Mouse (Mus musculus): ENCODE data around the gene 1700024P04Rik. TPM values are rescaled to one million over a fixed set of nuclear protein-coding genes. Genes with fewer than 3 reads are reported as not detected.

1700024P04Rik gene
- polyA plus RNA-seq, 1 experiment = not detected

DNA sequence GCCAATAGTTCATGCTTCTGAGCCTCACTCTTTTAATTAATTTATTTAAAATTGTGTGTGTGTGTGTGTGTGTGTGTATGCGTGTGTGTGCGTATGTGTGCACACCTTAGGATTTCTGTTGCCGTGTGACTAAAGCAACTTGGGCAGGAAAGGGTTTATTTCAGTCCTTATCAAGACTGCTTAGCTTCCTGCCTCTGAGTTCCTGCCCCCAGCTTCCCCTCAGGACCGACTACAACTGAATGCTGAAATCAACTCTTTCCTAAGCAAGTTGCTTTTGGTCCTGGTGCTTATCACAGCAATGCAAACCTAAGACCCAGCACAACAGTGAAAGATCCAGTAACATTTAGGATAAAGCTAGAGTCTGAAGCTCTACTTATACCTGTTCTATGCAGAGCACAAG, 15.8 kb downstream of the 1700024P04Rik start:
- TF ChIP-seq POLR2A (IDR thresholded peaks at IDR 0.05; ENCODE audit: borderline replicate concordance, extremely low read depth, low read depth, low read length) = no peak
- TF ChIP-seq CTCF (IDR thresholded peaks at IDR 0.05; ENCODE audit: insufficient read depth, low read length) = no peak
- 52% methylated on average over 4 of the region's 4 CpGs for WGBS
- Histone ChIP-seq H3K4me3 (replicated peaks; ENCODE audit: extremely low read depth, low read depth, low read length) (no peak overlapping the region), H3K4me1 (ENCODE audit: control insufficient read depth, insufficient read depth, low read length) (peaks cover 4% of the 10 kb centered on the region; the same call in 1 of the 2 replicates)
- no peak for DNase-seq

GRCm38 (mm10) chr13:98967942-98968341, 16.4 kb downstream of the 1700024P04Rik start:
- WGBS = 56% methylated on average over 6 of the region's 6 CpGs
- DNase-seq = no peak

DNA sequence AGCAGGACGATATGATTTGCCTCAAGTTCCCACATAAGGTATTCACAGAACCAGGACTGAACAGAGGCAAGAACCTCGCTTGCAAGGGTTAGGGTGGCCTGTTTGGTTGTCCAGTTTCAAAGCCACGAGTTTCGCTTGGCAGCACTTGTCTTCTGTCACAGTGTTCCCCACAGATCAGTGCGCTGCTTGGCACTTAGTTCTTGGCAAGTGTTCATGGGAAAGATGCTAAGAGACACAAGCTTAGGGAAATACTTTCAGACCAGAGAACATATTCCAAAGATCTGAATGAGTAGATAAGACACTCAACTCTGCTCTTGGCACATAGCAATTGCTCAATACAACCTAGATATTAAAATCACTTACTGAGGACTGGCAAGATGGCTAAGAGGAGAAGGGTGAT, 17.8 kb downstream of the 1700024P04Rik start:
- 64% methylated on average over 5 of the region's 5 CpGs for whole genome bisulfite sequencing
- no peak for DNase-seq
- peaks cover 4% of the 10 kb centered on the region; the same call in 1 of the 2 replicates for H3K4me1 ChIP-seq (ENCODE audit: control insufficient read depth, insufficient read depth, low read length)
- no peak overlapping the region for H3K4me3 ChIP-seq (replicated peaks; ENCODE audit: extremely low read depth, low read depth, low read length)
- TF ChIP-seq CTCF (IDR thresholded peaks at IDR 0.05; ENCODE audit: insufficient read depth, low read length) (no peak), POLR2A (IDR thresholded peaks at IDR 0.05; ENCODE audit: borderline replicate concordance, extremely low read depth, low read depth, low read length) (no peak)

More at GRCm38 (mm10) chr13:98967942-98968341, 16.4 kb downstream of the 1700024P04Rik start:
- H3K4me1 ChIP-seq (ENCODE audit: control insufficient read depth, insufficient read depth, low read length) = peaks cover 4% of the 10 kb centered on the region; the same call in 1 of the 2 replicates
- H3K4me3 ChIP-seq (replicated peaks; ENCODE audit: extremely low read depth, low read depth, low read length) = no peak overlapping the region
- TF ChIP-seq POLR2A (IDR thresholded peaks at IDR 0.05; ENCODE audit: borderline replicate concordance, extremely low read depth, low read depth, low read length) (no peak), CTCF (IDR thresholded peaks at IDR 0.05; ENCODE audit: insufficient read depth, low read length) (no peak)

GRCm38 (mm10) chr13:98963612-98964011, 20.8 kb downstream of the 1700024P04Rik start:
- TF ChIP-seq POLR2A (IDR thresholded peaks at IDR 0.05; ENCODE audit: borderline replicate concordance, extremely low read depth, low read depth, low read length) = no peak
- no peak for TF ChIP-seq CTCF (IDR thresholded peaks at IDR 0.05; ENCODE audit: insufficient read depth, low read length)
- DNase-seq = no peak
- Histone ChIP-seq H3K4me1 (ENCODE audit: control insufficient read depth, insufficient read depth, low read length) (peaks cover 4% of the 10 kb centered on the region; the same call in 1 of the 2 replicates), H3K4me3 (replicated peaks; ENCODE audit: extremely low read depth, low read depth, low read length) (no peak overlapping the region)
- WGBS = 95% methylated on average over 1 of the region's 1 CpGs

DNA sequence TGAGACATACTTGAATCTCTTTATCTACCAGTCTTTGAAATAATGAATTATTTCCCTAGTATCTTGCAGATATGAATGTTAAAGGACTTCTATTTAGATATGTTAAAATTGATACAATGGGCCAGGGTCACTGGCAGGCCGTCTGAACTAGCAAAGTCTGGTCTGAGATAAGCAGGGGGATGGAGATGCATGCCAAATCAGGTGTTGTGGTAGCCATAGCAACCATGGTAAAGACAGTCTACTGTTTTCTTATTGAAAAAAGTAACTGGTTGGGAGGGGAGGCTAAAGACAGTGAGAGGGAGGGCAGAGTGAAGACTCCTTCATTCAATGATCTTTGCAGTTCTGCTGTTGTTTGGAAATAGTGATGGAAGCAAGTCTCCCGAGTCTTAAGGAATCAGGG, 26.2 kb downstream of the 1700024P04Rik start:
- TF ChIP-seq CTCF (IDR thresholded peaks at IDR 0.05; ENCODE audit: insufficient read depth, low read length) (no peak), POLR2A (IDR thresholded peaks at IDR 0.05; ENCODE audit: borderline replicate concordance, extremely low read depth, low read depth, low read length) (no peak)
- 55% methylated on average over 2 of the region's 2 CpGs for WGBS
- Histone ChIP-seq H3K4me1 (ENCODE audit: control insufficient read depth, insufficient read depth, low read length) (peaks cover 4% of the 10 kb centered on the region; the same call in 1 of the 2 replicates), H3K4me3 (replicated peaks; ENCODE audit: extremely low read depth, low read depth, low read length) (no peak overlapping the region)
- no peak for DNase-seq

DNA sequence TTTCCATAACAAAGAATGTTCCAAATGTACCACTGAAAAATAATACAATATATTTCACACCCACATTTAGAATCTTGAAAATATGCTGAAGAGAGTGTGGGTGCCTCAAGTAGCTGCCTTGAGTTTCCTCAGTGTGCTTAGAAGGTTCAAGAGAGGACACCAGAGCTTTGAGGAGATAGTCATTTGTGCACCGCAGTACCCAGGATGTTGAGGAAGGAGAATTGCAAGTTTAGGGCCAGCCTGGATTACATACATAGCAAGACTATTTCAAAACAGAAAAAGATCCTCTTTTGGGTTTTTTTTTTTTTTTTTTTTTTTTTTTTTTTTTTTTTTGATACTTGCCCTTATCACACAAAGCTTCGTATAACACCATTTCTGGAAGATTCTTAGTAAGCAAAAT, 28.2 kb downstream of the 1700024P04Rik start:
- WGBS = 65% methylated on average over 2 of the region's 2 CpGs
- no peak for TF ChIP-seq CTCF (IDR thresholded peaks at IDR 0.05; ENCODE audit: insufficient read depth, low read length)
- no peak for TF ChIP-seq POLR2A (IDR thresholded peaks at IDR 0.05; ENCODE audit: borderline replicate concordance, extremely low read depth, low read depth, low read length)
- DNase-seq = no peak
- no peak overlapping the region for H3K4me3 ChIP-seq (replicated peaks; ENCODE audit: extremely low read depth, low read depth, low read length)
- H3K4me1 ChIP-seq (ENCODE audit: control insufficient read depth, insufficient read depth, low read length) = peaks cover 4% of the 10 kb centered on the region; the same call in 1 of the 2 replicates

GRCm38 (mm10) chr13:98955676-98956075, 28.7 kb downstream of the 1700024P04Rik start:
- DNase-seq = no peak
- Histone ChIP-seq H3K4me1 (ENCODE audit: control insufficient read depth, insufficient read depth, low read length) (peaks cover 4% of the 10 kb centered on the region; the same call in 1 of the 2 replicates), H3K4me3 (replicated peaks; ENCODE audit: extremely low read depth, low read depth, low read length) (no peak overlapping the region)
- WGBS = 57% methylated on average over 6 of the region's 6 CpGs
- no peak for TF ChIP-seq CTCF (IDR thresholded peaks at IDR 0.05; ENCODE audit: insufficient read depth, low read length)
- no peak for TF ChIP-seq POLR2A (IDR thresholded peaks at IDR 0.05; ENCODE audit: borderline replicate concordance, extremely low read depth, low read depth, low read length)

DNA sequence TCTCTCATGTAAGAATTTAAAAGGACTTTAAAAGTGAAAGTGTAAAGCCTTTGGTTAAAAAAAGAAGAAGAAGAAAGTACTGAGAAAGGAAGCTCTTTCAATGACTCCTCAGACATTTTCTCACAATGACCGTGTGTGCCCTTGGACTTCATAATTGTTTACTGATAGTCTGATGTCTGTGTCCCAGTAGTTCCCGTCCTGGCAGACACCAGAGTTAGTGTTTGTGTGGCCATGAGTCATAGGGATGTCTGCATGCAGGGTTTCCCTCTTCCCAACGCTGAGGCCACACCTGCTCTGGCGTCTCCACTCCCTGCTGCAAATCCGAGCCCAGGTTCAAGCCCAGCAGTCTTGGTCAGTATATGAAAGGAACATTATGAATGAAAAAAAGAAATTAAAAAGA, 29.1 kb downstream of the 1700024P04Rik start:
- TF ChIP-seq CTCF (IDR thresholded peaks at IDR 0.05; ENCODE audit: insufficient read depth, low read length) (no peak), POLR2A (IDR thresholded peaks at IDR 0.05; ENCODE audit: borderline replicate concordance, extremely low read depth, low read depth, low read length) (no peak)
- Histone ChIP-seq H3K4me3 (replicated peaks; ENCODE audit: extremely low read depth, low read depth, low read length) (no peak overlapping the region), H3K4me1 (ENCODE audit: control insufficient read depth, insufficient read depth, low read length) (peaks cover 4% of the 10 kb centered on the region; the same call in 1 of the 2 replicates)
- WGBS = 8% methylated on average over 5 of the region's 5 CpGs
- DNase-seq = no peak

DNA sequence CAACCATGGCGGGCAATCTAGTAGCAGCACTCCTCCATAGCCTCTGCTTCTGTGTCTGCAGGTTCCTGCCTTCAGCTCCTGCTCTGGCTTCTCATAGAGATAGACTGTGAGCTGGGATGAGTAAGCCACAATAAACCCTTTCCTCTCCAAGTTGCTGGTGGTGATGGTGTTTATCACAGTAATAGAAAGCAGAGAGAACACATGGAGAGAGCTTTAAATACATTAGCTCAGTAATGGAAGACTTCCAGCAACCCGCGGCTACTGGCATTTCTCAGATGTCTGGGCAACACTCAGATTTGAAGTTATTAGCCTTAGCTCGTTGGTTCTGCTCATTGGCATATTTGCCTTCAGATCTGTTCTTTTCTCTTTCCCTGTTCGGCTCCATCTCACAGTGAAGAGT, 30.5 kb downstream of the 1700024P04Rik start:
- no peak for DNase-seq
- Histone ChIP-seq H3K4me1 (ENCODE audit: control insufficient read depth, insufficient read depth, low read length) (peaks cover 4% of the 10 kb centered on the region; the same call in 1 of the 2 replicates), H3K4me3 (replicated peaks; ENCODE audit: extremely low read depth, low read depth, low read length) (no peak overlapping the region)
- TF ChIP-seq CTCF (IDR thresholded peaks at IDR 0.05; ENCODE audit: insufficient read depth, low read length) = no peak
- no peak for TF ChIP-seq POLR2A (IDR thresholded peaks at IDR 0.05; ENCODE audit: borderline replicate concordance, extremely low read depth, low read depth, low read length)
- WGBS = 79% methylated on average over 5 of the region's 5 CpGs

GRCm38 (mm10) chr13:98951951-98952350, 32.4 kb downstream of the 1700024P04Rik start:
- no peaks in the 10 kb centered on the region; the same call in 1 of the 2 replicates for H3K4me1 ChIP-seq (ENCODE audit: control insufficient read depth, insufficient read depth, low read length)
- no peak overlapping the region for H3K4me3 ChIP-seq (replicated peaks; ENCODE audit: extremely low read depth, low read depth, low read length)
- DNase-seq = no peak
- TF ChIP-seq CTCF (IDR thresholded peaks at IDR 0.05; ENCODE audit: insufficient read depth, low read length) = no peak
- WGBS = 72% methylated on average over 7 of the region's 7 CpGs

All from lung, adult 2 months (tissue).